Mouse (Mus musculus) CD4-positive naive resting alpha-beta T cell, adult 76 days (primary cell): ENCODE results near the gene Porcn. TPM values are rescaled to one million over a fixed set of nuclear protein-coding genes. Genes with fewer than 3 reads are reported as not detected.

Experiments
- total RNA-seq: library from RNA; stranded (reverse); gene quantifications from one replicate; pipeline ENCODE4 v1.2.4, GENCODE M21; 2023

Gene Porcn
- total RNA-seq = not detected

DNA sequence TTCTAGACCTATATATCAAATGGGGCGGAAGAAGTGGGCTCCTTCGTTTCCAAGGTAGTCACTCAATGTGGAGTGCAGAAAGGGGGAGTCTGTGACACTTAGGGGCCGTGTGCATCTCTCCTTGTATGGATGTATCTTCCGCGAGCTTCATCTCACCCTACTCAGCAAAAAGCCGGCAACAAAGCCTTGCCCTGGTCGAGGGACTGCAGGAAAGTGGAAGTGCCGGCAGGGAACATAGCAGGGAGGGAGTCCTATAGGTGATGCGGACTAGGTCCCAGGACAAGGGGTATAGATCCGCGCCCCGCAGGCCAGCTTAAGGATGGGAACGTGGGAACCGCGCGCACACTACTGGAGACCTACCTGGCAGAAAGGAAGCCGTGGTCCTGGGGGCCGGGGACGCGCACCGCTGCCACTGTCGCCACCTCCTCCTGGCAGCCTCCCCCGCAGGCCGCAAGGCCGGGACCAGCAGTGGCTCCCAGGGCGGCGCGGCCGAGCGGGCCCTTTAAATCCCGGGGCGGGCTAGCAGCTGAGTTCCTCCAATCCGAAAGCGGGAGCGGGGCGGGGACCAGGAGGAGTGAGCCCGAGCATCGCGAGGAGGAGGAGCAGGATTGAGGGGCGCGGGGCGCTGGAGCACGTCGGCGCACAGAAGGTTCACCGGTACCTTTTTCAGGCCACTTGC is at the start of gene Porcn:
TSS of gene Porcn (minus strand) at position 511 of the 679 bp plus-strand sequence.

DNA sequence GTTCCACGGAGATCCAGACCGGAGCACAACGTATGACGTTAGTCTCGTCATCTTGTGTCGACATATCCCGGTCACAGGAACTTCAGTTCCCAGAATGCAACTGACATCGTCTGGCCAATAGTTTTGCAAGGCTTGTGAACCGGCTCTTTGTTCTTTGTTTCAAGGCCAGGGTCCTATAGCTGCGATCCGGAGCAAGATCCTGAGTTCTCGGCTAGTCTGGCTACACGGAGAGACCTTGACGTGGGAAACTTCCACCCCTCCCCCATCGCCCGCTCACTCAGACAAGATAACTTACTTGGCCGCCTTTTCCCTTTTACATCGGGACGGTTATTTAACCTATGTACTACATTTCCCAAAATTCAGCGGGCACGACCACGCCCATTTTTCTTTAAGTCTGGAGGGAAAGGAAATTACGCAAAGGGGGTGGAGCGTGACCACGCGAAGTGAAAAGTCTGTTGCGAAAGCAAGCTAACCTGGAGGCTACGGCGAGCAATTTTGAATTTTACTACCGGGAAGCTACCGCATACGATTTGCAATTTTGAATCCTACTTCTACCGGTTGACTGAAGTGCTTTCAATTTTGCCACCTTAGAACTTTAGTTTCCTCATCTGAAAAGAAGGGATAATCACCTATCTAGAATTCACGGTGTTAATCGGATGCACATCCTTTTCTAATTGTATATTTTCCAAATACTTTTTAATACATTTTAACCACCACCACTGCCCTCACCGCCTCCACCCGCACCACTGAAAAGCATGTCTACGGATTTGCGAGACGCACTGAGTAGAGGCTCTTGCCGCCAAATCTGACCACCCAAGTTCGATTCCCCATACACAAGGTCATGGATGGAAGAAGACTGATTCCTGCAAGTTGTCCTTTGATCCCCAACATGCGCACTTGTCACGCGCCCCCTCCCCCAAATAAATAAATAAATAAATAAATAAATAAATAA is 46.3 kb upstream of the Porcn start, which contains the start of gene Ftsj1:
TSS of gene Ftsj1 (minus strand) at position 73 of the 952 bp plus-strand sequence.

DNA sequence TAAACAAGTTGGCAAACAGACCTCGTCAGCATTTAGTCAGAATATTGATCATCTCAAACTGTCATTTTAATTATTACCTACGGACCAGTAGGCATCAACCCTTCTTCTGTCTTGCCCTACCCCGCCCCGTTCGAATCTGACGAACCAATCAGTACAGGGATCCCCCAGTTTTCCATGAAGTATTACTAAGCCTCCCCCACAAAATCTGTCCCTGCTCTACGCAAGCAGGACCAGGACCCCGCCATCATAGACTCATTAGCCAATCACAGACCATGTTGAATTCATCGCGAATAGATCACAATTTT is 13.0 kb downstream of the Porcn start, which contains the start of gene Ebp:
TSS of gene Ebp (minus strand) at position 94 of the 305 bp plus-strand sequence.

DNA sequence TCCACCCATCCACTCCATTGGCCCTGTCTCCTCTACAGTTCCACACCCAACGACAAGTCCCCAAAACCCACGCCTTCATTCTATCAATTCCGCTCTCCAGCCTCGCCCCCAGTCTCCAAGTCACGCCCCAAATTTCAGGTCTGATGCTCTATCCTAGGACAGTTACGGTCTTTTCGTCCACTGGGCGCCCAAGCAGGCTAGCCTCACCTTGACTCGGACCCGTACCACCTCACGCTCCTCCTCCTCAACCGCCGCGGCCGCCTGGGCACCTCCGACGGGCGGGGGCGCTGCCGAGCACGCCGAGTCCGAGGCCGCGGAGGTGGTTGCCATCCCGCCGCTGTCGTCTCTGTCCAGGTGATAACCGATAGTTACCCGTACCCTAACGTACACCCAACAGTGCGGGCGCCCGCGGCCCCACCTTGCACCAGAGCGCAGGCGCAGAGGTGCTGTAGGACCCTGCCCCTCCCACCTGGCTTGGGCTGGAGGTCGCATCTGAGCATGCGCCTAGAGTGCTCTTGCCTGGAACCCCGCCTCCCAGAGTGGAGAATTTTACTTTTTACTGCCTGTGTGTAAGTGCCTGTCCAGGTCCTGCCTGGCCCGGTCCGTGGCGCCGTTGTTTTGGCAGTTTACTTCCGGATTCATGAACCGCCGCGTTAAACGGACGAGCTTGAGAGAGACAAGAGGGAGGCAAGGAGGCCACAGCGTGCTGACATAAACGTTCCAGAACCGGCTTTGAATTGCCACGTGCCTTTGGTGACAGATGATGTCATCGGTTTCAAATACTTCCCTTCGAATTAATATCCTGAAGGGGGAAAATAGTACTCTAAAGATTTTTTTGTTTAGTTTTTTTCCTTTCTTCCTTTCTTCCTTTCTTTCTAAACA is 30.6 kb downstream of the Porcn start, which contains the start of gene Tbc1d25:
TSS of gene Tbc1d25 (minus strand) at position 678 of the 882 bp plus-strand sequence.

GRCm38 (mm10) chrX:8145153-8145991 is 61.0 kb downstream of the Porcn start, which contains the start of gene Rbm3:
Gene Rbm3 (minus strand): TSS chrX:8145880.

Other genes with a start within 250 kb of the Porcn start
- 3.6 TPM for gene Gata1, start 228.5 kb downstream of the Porcn start, total RNA-seq
- not detected for gene Glod5, start 188.0 kb downstream of the Porcn start, total RNA-seq
- gene Suv39h1, start 131.8 kb downstream of the Porcn start, total RNA-seq = 27.5 TPM
- gene Was, start 116.0 kb downstream of the Porcn start, total RNA-seq = 98.2 TPM
- 42.6 TPM for gene Wdr13, start 73.6 kb downstream of the Porcn start, total RNA-seq
- 573 TPM for gene Rbm3, start 60.6 kb downstream of the Porcn start, total RNA-seq
- gene Tbc1d25, start 30.3 kb downstream of the Porcn start, total RNA-seq = 13.6 TPM
- 30.0 TPM for gene Ebp, start 13.0 kb downstream of the Porcn start, total RNA-seq
- gene Ftsj1, start 45.9 kb upstream of the Porcn start, total RNA-seq = 14.7 TPM
- gene Slc38a5, start 64.6 kb upstream of the Porcn start, total RNA-seq = 0.50 TPM
- not detected for gene Ssxb10, start 120.9 kb upstream of the Porcn start, total RNA-seq
- not detected for gene Ssxb9, start 160.5 kb upstream of the Porcn start, total RNA-seq
- not detected for gene Ssxb1, start 206.8 kb upstream of the Porcn start, total RNA-seq